Mouse (Mus musculus): ENCODE measurements around the gene Lrrc8c.
"Not testable (repeated sequence)": the region's sequence is repeated elsewhere in the genome, so short reads cannot be mapped to it uniquely, and the experiment has no call there.

The Lrrc8c gene

GRCm38 (mm10) chr5:105636484-105637191, 117.5 kb downstream of the Lrrc8c start:
- DNase-seq (ENCODE audit: inconsistent ontology term): peak; percentile 78

GRCm38 (mm10) chr5:105638266-105638665, 119.1 kb downstream of the Lrrc8c start:
- not testable (repeated sequence) for DNase-seq (ENCODE audit: inconsistent ontology term)

GRCm38 (mm10) chr5:105638916-105639315, 119.7 kb downstream of the Lrrc8c start:
- DNase-seq (ENCODE audit: inconsistent ontology term): no peak

- DNase-seq (ENCODE audit: inconsistent ontology term): no peak
Measured at GRCm38 (mm10) chr5:105639363-105639762, 120.2 kb downstream of the Lrrc8c start.

- no peak for DNase-seq (ENCODE audit: inconsistent ontology term)
Measured at GRCm38 (mm10) chr5:105642517-105642916, 123.3 kb downstream of the Lrrc8c start.

- no peak for DNase-seq (ENCODE audit: inconsistent ontology term)
Measured at GRCm38 (mm10) chr5:105643276-105643675, 124.1 kb downstream of the Lrrc8c start.

- no peak for DNase-seq (ENCODE audit: inconsistent ontology term)
Measured at GRCm38 (mm10) chr5:105644195-105644594, 125.0 kb downstream of the Lrrc8c start.

GRCm38 (mm10) chr5:105647094-105647493, 127.9 kb downstream of the Lrrc8c start:
- DNase-seq (ENCODE audit: inconsistent ontology term): no peak

- DNase-seq (ENCODE audit: inconsistent ontology term): no peak
Measured at GRCm38 (mm10) chr5:105648648-105649287, 129.6 kb downstream of the Lrrc8c start.

GRCm38 (mm10) chr5:105649514-105650001, 130.4 kb downstream of the Lrrc8c start:
- no peak for DNase-seq (ENCODE audit: inconsistent ontology term)

- DNase-seq (ENCODE audit: inconsistent ontology term): no peak
Measured at GRCm38 (mm10) chr5:105650728-105651479, 131.7 kb downstream of the Lrrc8c start.

GRCm38 (mm10) chr5:105651561-105651991, 132.4 kb downstream of the Lrrc8c start:
- no peak for DNase-seq (ENCODE audit: inconsistent ontology term)

GRCm38 (mm10) chr5:105654237-105655063, 135.3 kb downstream of the Lrrc8c start:
- DNase-seq (ENCODE audit: inconsistent ontology term): peak; percentile 75

- no peak for DNase-seq (ENCODE audit: inconsistent ontology term)
Measured at GRCm38 (mm10) chr5:105655100-105655734, 136.0 kb downstream of the Lrrc8c start.

- no peak for DNase-seq (ENCODE audit: inconsistent ontology term)
Measured at GRCm38 (mm10) chr5:105661894-105662293, 142.7 kb downstream of the Lrrc8c start.
